Mouse (Mus musculus) MEL (cell line): Measurements from ENCODE around the gene Zfyve21.

Experiments
- MAFK ChIP-seq: IDR thresholded peaks from 2 replicates; pipeline ENCODE4 v1.6.1; 2011; ENCODE audit warnings: low read depth, mild to moderate bottlenecking, low read length, improper control_type of control experiment, borderline replicate concordance
- MYC ChIP-seq: IDR thresholded peaks from 2 replicates; pipeline ENCODE4 v1.6.1; 2011; ENCODE audit warnings: low read depth, mild to moderate bottlenecking, low read length, improper control_type of control experiment, moderate library complexity
- NELFE ChIP-seq: IDR thresholded peaks from 2 replicates; pipeline ENCODE4 v1.6.1; 2011; ENCODE audit warnings: low read depth, low read length, improper control_type of control experiment
- POLR2A ChIP-seq, 2 experiments: IDR thresholded peaks; 2 replicates each; pipeline ENCODE4 v1.6.1; 2011 to 2012; ENCODE audit warnings: low read length in 2 of 2, mild to moderate bottlenecking in 2 of 2, control low read depth in 1 of 2, improper control_type of control experiment in 1 of 2, low read depth in 1 of 2, moderate library complexity in 1 of 2; ENCODE audit not compliant: control insufficient read depth in 1 of 2, insufficient read depth in 1 of 2, poor library complexity in 1 of 2
- TAL1 ChIP-seq: IDR thresholded peaks from 2 replicates; pipeline ENCODE4 v1.6.1; 2012; ENCODE audit warnings: mild to moderate bottlenecking, inconsistent platforms, low read length, moderate library complexity, mixed read lengths
- ZC3H11A ChIP-seq: IDR thresholded peaks from 2 replicates; pipeline ENCODE4 v1.6.1; 2012; ENCODE audit warnings: low read depth, mild to moderate bottlenecking, inconsistent platforms, low read length, improper control_type of control experiment
- ZNF384 ChIP-seq: IDR thresholded peaks from 2 replicates; pipeline ENCODE4 v1.6.1; 2012; ENCODE audit warnings: low read depth, mild to moderate bottlenecking, inconsistent platforms, low read length, improper control_type of control experiment

- TF ChIP-seq ZNF384 (no peak), TAL1 (no peak), NELFE (no peak), ZC3H11A (no peak), MAFK (no peak), MYC (no peak), POLR2A (IDR thresholded peaks at IDR 0.05; ENCODE audit: control insufficient read depth in 1 of 2, insufficient read depth in 1 of 2, low read depth in 1 of 2, low read length in 2 of 2, poor library complexity in 1 of 2) (no peak)
Measured at GRCm38 (mm10) chr12:111794526-111795179, 19.3 kb upstream of the Zfyve21 start.
